In the genomic region with DNA sequence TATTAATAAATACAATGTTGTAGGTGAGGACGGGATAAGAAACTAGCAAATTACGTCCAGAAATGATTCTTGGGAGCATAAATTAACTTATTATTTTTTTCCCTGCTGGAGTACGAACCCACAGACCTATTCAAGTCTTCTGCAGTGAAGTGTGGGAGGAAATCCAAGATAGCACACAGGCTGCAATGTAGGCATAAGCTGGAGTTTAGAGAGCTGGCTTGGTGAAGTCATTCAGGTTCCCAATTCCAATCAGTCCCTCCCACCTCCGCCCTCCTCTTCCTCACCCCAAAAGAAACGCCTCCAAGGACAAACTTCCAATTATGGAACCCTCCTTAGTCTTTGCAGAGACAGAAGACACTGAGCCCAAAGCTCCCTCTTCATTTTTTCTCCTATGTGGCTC, we compare ENCODE assay signal across 9 mouse cellular contexts. TPM values are rescaled to one million over a fixed set of nuclear protein-coding genes. Genes with fewer than 3 reads are reported as not detected.
DNase-seq lines count a peak whose midpoint lies in the region; ATAC-seq and TF ChIP-seq lines count a peak whose summit lies in the region.
"Had no signal": no experiment of that assay in that cellular context is flagged by ENCODE, and none has a peak within 500 bp of the region (broad histone marks: within the 10 kb centered on the region; RNA-seq: fewer than 3 reads in every experiment).

No protein-coding gene starts in this region.

- H3K9me3 ChIP-seq in kidney, embryonic 15.5 days (replicated peaks) = no peaks in the 10 kb centered on the region
- H3K9me3 ChIP-seq in embryonic facial prominence, embryonic 10.5 days = no peaks in the 10 kb centered on the region
- H3K9me3 ChIP-seq in limb, embryonic 13.5 days = no peaks in the 10 kb centered on the region
- H3K9me3 ChIP-seq: embryonic facial prominence, embryonic 12.5 days had no signal

- TF ChIP-seq CTCF in cerebellum, adult 2 months (IDR thresholded peaks at IDR 0.05; ENCODE audit: borderline replicate concordance, insufficient read depth, low read depth, low read length) = no peak

- 46% methylated on average over 5 of the region's 5 CpGs for WGBS in cerebellum, adult 2 months
- WGBS in kidney, embryonic 15.5 days = 56% methylated on average over 5 of the region's 5 CpGs
- 64% methylated on average over 5 of the region's 5 CpGs for WGBS in embryonic facial prominence, embryonic 10.5 days
- WGBS in limb, embryonic 13.5 days = 55% methylated on average over 5 of the region's 5 CpGs

- H3K4me3 ChIP-seq in cerebellum, adult 2 months (replicated peaks; ENCODE audit: insufficient read depth, low read depth, low read length) = peak overlapping the region; percentile 98
- H3K4me3 ChIP-seq in kidney, embryonic 15.5 days (replicated peaks) = peak overlapping the region; percentile 48
- peak overlapping the region; percentile 53; the same call in 1 of the 2 replicates for H3K4me3 ChIP-seq in embryonic facial prominence, embryonic 10.5 days
- no peak overlapping the region for H3K4me3 ChIP-seq in limb, embryonic 13.5 days

- H3K36me3 ChIP-seq in kidney, embryonic 15.5 days = no peaks in the 10 kb centered on the region
- H3K36me3 ChIP-seq in embryonic facial prominence, embryonic 10.5 days (replicated peaks) = no peaks in the 10 kb centered on the region
- H3K36me3 ChIP-seq in limb, embryonic 13.5 days = no peaks in the 10 kb centered on the region
- H3K36me3 ChIP-seq: embryonic facial prominence, embryonic 12.5 days had no signal

- peak overlapping the region; percentile 25; the same call in 1 of the 2 replicates for H3K9ac ChIP-seq in kidney, embryonic 15.5 days
- no peak overlapping the region for H3K9ac ChIP-seq in limb, embryonic 13.5 days
- H3K9ac ChIP-seq: embryonic facial prominence, embryonic 12.5 days had no signal

- peaks cover 6% of the 10 kb centered on the region; the same call in 1 of the 2 replicates for H3K4me1 ChIP-seq in cerebellum, adult 2 months (ENCODE audit: control insufficient read depth, insufficient read depth, low read length)
- peaks cover 15% of the 10 kb centered on the region for H3K4me1 ChIP-seq in kidney, embryonic 15.5 days
- peaks cover 12% of the 10 kb centered on the region for H3K4me1 ChIP-seq in embryonic facial prominence, embryonic 10.5 days
- peaks cover 12% of the 10 kb centered on the region for H3K4me1 ChIP-seq in limb, embryonic 13.5 days

- 0 out of 2 replicates have a peak overlapping the region, but pooled peaks have one; percentile 76 for H3K27ac ChIP-seq in cerebellum, adult 2 months (ENCODE audit: insufficient read depth, low read length)
- H3K27ac ChIP-seq in kidney, embryonic 15.5 days = no peak overlapping the region
- no peak overlapping the region for H3K27ac ChIP-seq in embryonic facial prominence, embryonic 10.5 days (replicated peaks)
- H3K27ac ChIP-seq in limb, embryonic 13.5 days = no peak overlapping the region
- H3K27ac ChIP-seq: embryonic facial prominence, embryonic 12.5 days had no signal

- no peak for ATAC-seq in kidney, embryonic 15.5 days (replicated peaks; ENCODE audit: low FRiP score)
- no peak for ATAC-seq in limb, embryonic 13.5 days (ENCODE audit: low FRiP score, low read depth)
- ATAC-seq in activated CD4-positive, CD25-positive, alpha-beta regulatory T cell, adult 4 months = no peak

- H3K27me3 ChIP-seq in cerebellum, adult 2 months (ENCODE audit: control insufficient read depth, insufficient read depth, low read length) = no peaks in the 10 kb centered on the region
- H3K27me3 ChIP-seq in kidney, embryonic 15.5 days = no peaks in the 10 kb centered on the region; the same call in 1 of the 2 replicates
- H3K27me3 ChIP-seq in embryonic facial prominence, embryonic 10.5 days (replicated peaks; ENCODE audit: low read depth, poor library complexity, severe bottlenecking) = peaks cover 32% of the 10 kb centered on the region
- peaks cover 33% of the 10 kb centered on the region for H3K27me3 ChIP-seq in limb, embryonic 13.5 days

- no peak for DNase-seq in cerebellum, adult 2 months
- no peak for DNase-seq in cerebellum, postnatal 10 days
- DNase-seq in kidney, adult 11 months = no peak
- no peak for DNase-seq in embryonic facial prominence, embryonic 10.5 days (ENCODE audit: low spot score)
- no peak for DNase-seq in embryo, embryonic 10 days (ENCODE audit: low spot score)

- TF ChIP-seq POLR2A in cerebellum, adult 2 months (IDR thresholded peaks at IDR 0.05; ENCODE audit: borderline replicate concordance, insufficient read depth, low read length) = no peak

- peak overlapping the region; percentile 94 for H3K4me2 ChIP-seq in kidney, embryonic 15.5 days
- H3K4me2 ChIP-seq in limb, embryonic 13.5 days (replicated peaks) = peak overlapping the region; percentile 78

RNA-seq across cellular contexts. Expression of a gene that starts 0.9 kb away (rescaled TPM):
- 25.2 and 32.7 TPM in 2 replicates for polyA plus RNA-seq in cerebellum, adult 2 months (2012; rRNA removed)
- polyA plus RNA-seq in kidney, embryonic 15.5 days (2015; fragmentation: Nextera tagmentation; extraction: Ambion mirVana) = 1.9 and 2.2 TPM in 2 replicates
- 1.7 TPM in 2 replicates for polyA plus RNA-seq in embryonic facial prominence, embryonic 10.5 days (2016; fragmentation: Nextera tagmentation; extraction: Ambion mirVana)
- 0.97 and 1.2 TPM in 2 replicates for polyA plus RNA-seq in limb, embryonic 13.5 days (2015; fragmentation: Nextera tagmentation; extraction: Ambion mirVana)
- polyA plus RNA-seq in activated CD4-positive, CD25-positive, alpha-beta regulatory T cell, adult 4 months (2017; shearing (Covaris generic)) = under 1 TPM; 0.17 to 0.37 TPM

RNA-seq across cellular contexts. Expression of a gene that starts 54.6 kb away (rescaled TPM):
- 9.8 and 10.0 TPM in 2 replicates for polyA plus RNA-seq in cerebellum, adult 2 months (2012; rRNA removed)
- 30.9 and 31.4 TPM in 2 replicates for polyA plus RNA-seq in kidney, embryonic 15.5 days (2015; fragmentation: Nextera tagmentation; extraction: Ambion mirVana)
- 30.3 and 30.8 TPM in 2 replicates for polyA plus RNA-seq in embryonic facial prominence, embryonic 10.5 days (2016; fragmentation: Nextera tagmentation; extraction: Ambion mirVana)
- polyA plus RNA-seq in limb, embryonic 13.5 days (2015; fragmentation: Nextera tagmentation; extraction: Ambion mirVana) = 28.6 and 29.9 TPM in 2 replicates
- 10 to 100 TPM; 48.0 to 52.7 TPM for polyA plus RNA-seq in activated CD4-positive, CD25-positive, alpha-beta regulatory T cell, adult 4 months (2017; shearing (Covaris generic))
